Mouse (Mus musculus) mouse embryonic stem cell (cell line): ENCODE data around the gene Klhdc9.

ENCODE experiments used
- in situ Hi-C, 2 experiments: fragments of 300-500 bp; cut with MboI; formaldehyde crosslinking; loops; 1 replicate in 1 of 2; 3 replicates in 1 of 2; pipeline ENCODE4 v1.14.3; 2019 to 2020; ENCODE audit warnings: low sequenced_read_pairs in 2 of 2, low pct_unique_long_range_greater_than_20kb in 1 of 2, mixed read lengths in 1 of 2; ENCODE audit not compliant: unreplicated experiment in 1 of 2

Klhdc9 gene

DNA sequence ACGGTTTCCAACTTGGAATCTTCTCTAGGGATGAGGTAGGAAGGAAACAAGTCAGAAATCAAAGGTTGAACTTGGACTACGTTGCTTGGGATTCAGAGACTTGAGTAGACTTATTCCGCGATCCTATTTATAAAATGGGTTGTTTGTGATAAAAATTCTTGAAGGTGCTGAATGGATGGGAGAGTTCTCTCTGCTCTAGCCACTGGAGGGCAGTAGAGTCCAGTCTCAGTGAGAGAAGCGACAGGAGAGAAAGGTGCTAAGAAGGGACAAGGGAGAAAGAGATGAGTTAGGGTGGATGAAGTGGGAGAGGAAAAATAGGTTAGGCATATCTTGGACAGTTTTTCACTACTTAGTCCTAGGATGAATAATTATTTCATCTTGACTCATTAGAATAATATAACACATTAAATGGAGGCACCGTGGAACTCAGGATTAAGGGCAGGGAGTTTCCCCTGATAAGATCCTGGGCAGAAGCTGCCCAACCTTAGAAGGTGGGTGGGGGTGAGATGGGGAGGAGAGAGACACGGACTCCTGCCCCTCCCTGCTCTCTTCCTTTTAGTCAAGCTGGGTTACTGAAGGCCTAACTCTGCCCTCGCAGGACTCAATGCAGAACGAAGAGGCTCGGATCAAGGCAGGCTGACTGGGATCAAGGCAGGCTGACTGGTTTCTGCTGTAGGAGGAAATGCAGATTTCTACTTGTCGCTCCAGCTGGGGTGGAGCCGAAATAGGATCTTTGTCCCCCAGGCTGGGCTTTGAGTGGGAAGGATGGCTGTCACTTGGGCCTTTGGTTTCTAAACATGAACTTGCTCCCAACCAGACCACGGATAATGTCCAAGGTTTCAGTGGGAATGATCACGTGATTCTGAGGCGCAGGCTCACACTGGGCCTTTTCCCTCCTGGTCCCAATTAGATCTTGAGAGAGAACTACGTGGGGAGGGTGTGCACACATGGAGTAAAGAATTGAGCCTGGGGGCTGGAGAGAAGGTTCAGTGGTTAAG lies 807 bp upstream of the Klhdc9 start:
- in situ Hi-C loops: loop anchor here (10.0 kb wide), 1 partner anchor 113 kb away; no protein-coding TSS in a partner anchor

DNA sequence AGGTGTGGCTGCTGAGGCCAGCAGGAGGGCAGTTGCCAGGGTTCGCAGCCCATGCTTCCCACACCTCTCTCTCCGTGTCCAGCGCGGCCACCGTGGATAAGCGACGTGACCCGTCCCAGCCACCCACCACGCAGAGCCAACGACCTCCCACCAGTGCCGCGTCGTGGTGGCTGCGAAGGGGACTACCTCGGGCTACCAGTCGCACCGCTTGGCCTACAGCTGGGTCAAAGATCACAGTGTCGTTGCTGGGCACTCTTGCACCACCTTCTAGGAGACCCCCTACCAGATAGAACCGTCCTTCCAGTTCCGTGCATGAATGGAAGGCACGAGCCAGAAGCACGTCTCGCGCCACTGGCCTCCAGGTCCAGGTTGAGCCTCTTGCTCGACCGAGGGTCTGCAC lies 345 bp downstream of the Klhdc9 start:
- in situ Hi-C loops: loop anchor here (10.0 kb wide), 1 partner anchor 115 kb away; no protein-coding TSS in a partner anchor

DNA sequence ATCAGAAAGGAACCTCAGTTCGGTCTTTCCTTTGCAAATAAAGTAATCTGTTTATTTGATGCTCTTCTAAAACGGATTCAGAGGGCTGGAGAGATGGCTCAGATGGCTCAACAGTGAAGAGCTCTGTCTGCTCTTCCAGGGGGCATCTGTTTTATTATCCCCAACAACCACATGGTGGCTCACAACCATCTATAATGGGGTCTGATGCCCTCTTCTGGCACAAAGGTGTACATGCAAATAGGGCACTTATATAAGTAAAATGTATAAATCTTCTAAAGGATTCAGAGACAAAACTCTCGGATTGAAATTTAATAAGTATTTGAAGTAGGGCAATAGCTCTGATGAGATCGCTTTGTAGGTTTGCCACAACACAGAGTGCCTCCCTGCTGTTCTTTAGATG lies 2.2 kb downstream of the Klhdc9 start:
- in situ Hi-C loops: no loop called here

DNA sequence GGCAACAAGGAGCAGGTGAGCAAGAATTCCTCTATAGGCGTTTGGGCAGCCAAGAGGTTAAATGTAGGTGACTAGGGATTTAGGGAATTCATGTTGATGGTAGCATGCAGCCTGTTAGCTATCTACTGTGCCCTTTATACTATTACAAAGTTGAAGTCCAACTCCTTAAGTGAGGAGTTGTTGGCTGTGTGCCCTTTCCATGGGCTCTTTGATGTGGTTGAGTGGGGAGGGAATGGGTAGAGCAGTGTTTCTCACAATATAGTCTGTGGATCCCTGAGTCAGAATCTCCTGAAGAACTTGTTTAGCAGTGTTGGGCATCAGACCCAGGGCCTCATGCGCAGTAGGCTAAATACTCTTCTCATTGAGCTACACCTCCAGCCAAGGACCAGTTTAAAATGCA lies 3.8 kb downstream of the Klhdc9 start:
- in situ Hi-C loops: no loop called here

DNA sequence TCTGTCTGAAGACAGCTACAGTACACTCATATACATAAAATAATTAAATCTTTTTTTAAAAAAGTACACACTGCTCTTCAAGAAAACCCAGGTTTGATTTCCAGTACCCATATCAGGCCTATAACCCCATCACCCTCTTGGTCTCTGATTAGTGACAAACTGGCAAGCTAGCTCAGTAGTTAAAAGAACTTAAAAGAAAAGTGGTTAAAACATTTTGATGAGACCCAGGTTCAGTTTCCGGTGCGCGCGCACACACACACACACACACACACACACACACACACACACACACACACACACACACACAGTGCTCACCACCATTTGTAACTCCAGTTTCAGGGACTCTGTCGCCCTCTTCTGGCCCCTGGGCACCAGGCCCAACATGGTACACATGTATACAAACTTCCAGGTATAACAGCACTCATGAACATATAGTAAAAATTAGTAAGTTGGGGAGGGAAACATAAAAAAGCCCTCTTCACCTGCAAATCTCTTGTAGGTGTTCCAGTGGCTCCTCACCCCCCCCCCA lies 4.7 kb downstream of the Klhdc9 start:
- in situ Hi-C loops: no loop called here

DNA sequence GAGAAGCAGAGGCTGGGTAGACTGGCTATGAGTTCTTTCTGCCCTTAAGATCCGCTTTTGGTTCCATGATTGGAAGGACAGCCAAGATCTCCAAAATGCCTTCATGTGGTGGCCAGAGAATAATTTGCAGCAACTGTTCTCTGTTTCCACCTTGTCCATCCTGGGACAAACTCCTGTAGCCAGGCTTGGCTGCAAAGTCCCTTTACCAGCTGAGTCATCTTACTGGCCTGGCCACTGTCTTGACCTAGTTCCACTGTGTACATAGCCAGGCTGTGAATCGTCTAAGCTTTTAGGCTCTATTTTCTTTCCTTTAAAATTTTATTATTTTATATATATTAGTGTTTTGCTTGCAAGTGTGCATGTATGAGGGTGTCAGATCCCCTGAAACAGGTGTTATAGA lies 11.4 kb downstream of the Klhdc9 start:
- in situ Hi-C loops: no loop called here

DNA sequence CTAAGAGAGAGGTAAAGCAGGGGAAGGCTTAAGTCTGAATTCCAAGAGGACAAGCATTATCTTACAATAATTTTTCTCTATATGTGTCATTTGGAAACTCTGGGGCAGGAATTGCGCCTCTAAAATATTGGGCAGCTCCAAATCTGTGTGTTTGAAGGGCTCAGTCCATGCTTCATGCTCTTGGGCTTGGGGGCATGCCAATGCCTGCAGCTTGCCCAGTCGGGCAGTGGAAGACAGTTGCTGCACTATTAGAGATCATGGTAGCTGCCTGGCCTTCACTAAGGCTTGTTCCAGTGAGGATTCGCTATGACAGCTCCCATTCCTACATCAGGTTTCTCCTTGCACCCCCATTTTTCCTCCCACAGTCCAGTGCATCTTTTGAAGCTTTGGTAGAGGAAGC lies 11.9 kb downstream of the Klhdc9 start:
- in situ Hi-C loops: no loop called here

DNA sequence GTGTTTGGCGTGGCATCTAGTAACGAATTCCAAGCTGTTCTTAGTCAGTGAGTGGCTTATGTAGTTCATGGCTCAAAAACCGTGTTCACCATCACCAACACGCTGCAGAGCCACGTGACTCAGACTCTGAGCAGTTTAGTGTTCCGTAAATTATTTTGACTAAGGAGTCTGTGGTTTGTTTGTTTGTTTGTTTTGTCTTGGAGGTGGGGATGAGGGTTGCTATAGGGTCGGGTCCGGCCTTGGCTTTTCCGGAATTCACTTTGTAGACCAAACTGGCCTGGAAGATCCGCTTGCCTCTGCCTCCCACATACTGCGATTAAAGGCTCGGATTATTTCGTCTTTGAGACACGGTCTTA lies 14.5 kb downstream of the Klhdc9 start:
- in situ Hi-C loops: no loop called here

DNA sequence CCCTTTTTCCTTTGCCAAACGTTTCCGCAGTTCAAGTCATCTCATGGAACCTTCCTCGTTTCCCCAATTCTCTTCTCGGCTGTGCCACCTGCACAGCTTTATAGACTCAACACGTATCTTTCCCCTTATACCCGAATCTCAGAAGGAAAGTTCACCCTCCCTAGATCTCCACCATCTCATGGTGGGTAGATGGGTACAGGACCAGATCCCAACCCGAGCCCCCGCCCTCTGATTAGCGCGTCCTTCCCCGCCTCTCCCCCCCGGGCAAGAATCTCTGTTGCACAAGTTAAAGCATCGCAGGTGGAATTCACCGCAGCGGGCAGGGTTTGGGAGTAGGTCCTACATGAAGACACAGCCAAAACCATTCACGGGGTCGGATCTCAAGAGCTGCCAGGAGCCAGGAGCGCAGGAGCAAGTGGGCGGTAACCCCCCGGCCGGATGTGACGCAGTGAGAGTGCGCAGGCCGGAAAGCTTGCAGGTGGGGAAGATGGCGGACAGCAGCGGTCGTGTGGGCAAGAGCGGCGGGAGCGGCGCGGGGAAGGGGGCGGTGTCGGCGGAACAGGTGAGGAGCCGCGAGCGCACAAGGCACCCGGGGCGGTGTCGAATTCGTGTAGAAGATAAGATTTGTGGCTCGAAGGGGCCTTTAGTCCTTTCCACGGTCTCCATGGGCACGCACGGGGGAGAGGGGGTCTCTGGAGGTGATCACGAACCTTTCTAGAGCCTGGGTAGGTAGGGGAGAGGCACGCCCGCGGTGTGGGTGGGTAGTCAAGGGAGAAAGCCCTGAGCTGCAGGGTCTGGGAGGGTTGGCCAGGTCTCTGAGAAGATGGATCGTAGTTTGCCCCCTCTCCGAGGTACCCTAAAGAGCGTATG lies 15.1 kb downstream of the Klhdc9 start, which contains the start of the genes Nit1 and Pfdn2:
Gene Nit1, minus strand, starts transcription at position 422 of the 870 bp plus-strand sequence.
Gene Pfdn2, plus strand, starts transcription at position 446 of the 870 bp plus-strand sequence.
- in situ Hi-C loops: no loop called here

DNA sequence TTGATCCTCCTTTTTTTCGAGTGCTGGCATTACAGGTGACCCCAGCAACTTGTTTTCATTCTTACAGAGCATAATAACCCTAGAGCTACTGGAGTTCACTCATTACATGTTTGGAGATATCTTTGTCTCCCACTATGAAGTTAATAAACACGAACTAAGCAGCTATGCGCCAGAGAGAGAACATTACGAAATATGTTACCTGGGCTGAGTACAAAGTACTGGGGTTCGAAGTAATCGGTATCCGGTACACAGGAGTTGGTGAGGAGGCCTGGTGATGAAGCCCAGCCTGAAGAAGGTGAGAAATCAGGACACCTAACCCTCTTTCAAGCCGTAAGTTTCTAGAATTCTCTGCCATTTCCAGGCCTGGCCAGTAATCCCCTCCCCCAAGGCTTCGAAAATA lies 15.9 kb downstream of the Klhdc9 start:
- in situ Hi-C loops: no loop called here

DNA sequence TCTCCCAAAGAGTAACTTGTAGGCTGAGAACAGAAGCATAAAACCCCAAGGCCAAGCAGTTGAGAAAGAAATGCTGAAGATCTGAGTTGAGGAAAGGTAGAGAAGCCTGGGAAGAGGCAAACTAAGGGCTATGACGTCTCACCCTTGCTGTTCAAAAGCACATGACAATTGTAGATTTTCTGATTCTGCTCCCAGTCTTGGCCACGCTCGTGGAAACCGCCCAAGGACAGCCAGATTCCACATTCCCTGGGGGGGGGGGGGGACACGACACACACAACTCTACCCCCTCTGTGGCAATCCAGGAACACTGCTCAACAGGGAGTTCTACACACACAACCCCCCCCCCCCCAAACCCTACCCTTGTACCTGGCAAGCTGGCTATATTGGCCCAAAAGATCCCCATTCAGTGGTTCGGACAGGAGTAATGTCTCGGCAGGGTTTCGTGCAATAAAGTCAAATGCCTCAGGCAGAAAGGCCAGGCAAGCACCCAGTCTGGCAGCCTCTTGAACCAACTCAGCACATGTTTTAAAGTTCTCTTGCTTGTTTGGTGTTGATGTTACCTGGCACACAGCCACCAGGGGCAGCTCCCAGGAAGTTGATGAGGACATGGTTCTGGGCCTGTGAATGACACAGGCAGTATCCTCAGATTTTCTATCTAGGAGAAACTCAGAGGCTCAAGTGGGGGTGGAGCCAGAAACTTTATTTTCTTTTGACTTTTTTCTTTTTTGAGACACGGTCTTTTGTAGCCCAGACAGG lies 16.5 kb downstream of the Klhdc9 start:
- in situ Hi-C loops: no loop called here

DNA sequence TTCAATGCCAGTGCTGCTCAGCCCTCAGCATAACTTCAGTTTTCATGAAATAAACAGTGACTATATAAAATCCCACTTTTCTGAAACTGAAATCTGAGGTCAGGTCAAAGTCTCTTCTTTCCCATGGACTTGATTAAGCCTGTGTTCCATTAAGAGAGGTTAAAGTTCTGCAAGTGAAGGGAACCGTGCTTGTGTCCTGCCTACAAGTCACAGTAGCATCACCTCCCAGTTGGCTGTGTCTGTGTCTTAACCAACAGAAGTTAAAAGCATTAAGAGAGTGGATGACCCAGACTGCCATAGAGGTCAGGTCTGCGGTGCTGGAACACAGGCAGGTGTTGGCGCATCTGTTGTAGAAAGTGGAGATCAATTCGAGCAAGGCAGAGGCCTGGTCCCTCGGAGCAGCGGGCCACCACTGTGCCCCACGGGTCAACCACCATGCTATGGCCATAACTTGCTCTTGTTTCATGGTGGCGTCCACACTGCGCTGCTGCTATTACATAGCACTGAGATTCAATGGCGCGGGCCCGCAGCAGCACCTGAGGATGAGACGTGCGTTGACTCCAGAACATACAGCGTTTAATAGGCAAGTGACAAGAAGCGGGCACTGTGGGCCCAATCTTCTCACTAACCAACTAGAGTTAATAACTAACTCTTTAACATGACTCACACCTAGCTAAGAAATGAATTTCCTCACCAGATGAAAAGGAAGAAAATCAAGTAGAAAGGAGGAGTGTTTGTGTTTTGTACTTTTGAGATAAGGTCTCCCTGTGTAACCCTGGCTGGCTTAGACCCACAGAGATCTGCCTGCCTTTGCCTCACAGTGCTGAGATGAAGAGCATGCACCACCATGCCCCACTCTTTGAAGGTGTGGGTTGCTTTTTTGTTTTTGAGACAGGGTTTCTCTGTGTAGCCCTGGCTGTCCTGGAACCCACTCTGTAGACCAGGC lies 18.1 kb downstream of the Klhdc9 start:
- in situ Hi-C loops: no loop called here

DNA sequence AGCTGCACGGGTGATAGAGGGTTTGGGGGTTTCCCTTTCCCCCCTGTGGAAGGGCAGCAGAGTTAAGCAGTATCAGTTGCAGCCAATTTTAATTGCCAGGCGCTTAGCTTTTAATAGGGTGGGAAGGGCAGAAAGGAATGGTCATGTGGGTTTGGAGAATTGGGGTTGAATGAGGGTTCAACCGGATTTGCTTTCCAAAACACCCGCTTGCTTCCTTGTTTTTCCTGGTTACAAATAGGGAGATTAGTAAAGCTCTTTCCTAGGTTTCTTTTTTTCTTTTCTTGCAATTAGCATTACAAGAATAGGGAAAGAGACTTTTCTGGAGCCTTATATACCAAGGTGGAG lies 30.4 kb downstream of the Klhdc9 start:
- in situ Hi-C loops: no loop called here

DNA sequence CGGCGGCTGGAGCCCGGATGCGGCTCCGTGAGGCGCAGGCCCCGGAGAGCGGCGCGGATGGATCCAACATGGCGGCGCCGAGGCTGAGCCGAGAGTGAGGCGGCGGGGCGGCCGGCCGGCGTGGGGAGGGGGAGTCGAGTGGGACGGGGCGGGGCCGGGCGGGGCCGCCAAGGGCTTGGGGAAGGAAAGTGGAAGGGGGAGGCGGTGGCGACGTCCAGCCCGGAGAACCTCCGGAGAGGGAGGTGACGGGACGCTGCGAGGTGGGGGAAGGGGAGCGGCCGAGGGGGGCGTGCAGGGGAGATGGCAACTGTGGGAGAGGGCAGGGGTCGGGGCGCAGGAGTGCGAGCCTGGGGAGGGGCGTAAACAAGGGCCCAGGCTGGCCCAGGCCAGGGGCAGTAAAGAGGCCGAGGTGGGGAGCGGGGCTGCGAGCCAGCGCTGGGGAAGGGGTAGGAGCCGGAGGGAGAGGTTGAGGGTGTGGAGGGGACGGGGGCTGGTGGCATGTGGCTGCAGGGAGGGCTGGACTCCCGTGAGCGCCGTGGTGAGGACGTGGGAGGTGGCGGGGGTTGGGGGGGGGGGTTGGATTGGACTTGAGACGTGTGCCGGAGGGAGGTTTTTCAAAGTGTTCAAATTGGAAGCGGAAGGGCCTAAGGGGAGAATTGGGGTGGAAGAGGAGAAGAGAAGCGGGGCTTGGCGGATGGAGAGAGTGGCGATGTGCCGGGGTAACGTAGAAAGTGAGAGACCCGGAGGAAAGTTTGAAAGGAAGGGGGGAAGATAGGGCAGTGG lies 31.0 kb downstream of the Klhdc9 start:
- in situ Hi-C loops: no loop called here

DNA sequence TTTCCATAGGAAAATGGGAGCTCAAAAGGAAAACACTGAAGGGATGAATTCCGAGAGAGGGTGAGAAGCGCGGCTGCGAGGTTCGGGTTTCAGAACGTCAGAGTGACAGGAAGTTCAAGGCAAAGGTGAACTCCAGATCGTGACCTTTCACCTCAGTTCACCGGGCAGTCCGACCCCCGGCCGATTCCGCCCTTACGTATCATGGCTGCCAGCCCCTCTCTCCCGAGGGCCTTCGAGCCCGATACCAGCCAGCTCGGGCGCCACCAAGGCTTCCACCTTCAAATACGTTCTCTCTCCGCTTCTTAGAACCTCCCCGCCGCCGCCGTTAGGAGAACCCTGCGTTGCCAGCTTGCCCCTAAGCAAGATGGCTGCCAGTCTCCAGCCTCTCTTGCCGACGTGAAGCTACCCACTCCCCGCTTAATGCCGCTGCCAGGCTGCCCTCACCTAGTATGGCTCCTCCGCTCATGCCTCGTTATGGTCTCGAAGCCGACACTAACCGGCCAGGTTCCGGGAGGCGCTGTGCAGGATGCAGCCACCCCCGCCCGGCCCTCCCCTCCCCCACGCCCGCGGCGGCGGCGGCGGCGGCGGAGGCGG lies 31.7 kb downstream of the Klhdc9 start, which contains the start of gene Dedd:
Gene Dedd, plus strand, starts transcription at position 307 of the 594 bp plus-strand sequence.
- in situ Hi-C loops: no loop called here

DNA sequence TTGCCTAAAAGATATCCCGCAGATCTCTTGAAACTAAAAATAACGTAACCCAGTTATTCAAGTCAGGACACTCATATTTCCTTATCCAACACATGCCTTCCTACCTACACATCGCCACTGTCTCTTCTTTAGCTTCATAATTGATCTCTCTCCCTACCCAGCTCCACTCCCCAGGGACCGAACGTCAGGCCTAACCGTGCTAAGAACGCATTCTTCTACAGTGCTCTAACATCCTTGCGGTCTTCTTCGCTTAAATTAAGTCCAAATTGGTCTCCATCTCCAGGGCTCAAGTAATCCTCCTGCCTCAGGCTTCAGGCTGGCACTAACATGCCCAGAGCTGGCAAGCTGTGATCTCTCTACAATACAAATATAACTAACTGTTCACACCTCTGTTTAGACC lies 32.4 kb downstream of the Klhdc9 start:
- in situ Hi-C loops: no loop called here
